Mouse (Mus musculus) cerebellum, adult (tissue): ENCODE measurements at regions not wholly inside any gene's neighbourhood (a gene's known extent, or its start where the extent isn't known, plus 50 kb on each side); places are given as distances from the start of the nearest gene placed in this dataset.

ENCODE experiments used
- ATAC-seq: cut with Nextera tagmentation; 2 replicates; pipeline ENCODE4 v1.9.2; 2017; ENCODE audit warnings: mild to moderate bottlenecking, moderate library complexity, mixed read lengths; ENCODE audit not compliant: insufficient number of reproducible peaks, low FRiP score, low TSS enrichment

GRCm38 (mm10) chr7:84800966-84801365 is 52.4 kb upstream of the Olfr291 start:
- ATAC-seq: no peak

GRCm38 (mm10) chr7:84794655-84795054 is 58.7 kb upstream of the Olfr291 start:
- no peak for ATAC-seq

DNA sequence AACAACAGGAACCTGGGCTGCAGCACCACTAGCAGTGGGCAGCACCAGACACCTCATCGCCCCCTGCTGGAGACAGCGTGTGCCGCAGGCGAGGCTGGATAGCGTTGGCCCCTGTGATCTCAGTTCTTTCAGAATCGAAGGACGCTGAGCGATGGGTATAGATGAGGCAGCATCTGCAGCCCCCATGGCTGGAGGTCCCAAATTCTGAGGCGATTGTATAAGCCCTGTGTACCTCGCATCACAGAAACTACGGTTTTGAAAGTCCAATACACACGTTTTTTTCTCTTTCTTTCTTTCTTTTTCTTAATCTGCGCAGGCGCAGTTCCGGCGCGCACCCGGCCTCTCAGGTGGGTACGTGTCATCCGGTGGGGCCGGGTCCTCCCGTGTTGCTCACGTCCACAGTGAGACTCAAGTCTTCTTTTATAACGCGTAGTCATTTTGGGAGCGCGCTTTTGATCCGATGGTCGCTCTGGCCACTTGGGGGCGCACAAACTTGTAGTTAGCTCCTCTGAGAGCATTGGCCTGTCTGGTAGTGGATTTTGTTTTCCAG is 74.0 kb upstream of the Olfr291 start:
- peak; percentile 96 for ATAC-seq

- no peak for ATAC-seq
These were observed 75.7 kb upstream of the Olfr291 start for GRCm38 (mm10) chr7:84777696-84778095.

GRCm38 (mm10) chr7:84756261-84756660 is 66.5 kb upstream of the Zfand6 start:
- ATAC-seq: no peak

DNA sequence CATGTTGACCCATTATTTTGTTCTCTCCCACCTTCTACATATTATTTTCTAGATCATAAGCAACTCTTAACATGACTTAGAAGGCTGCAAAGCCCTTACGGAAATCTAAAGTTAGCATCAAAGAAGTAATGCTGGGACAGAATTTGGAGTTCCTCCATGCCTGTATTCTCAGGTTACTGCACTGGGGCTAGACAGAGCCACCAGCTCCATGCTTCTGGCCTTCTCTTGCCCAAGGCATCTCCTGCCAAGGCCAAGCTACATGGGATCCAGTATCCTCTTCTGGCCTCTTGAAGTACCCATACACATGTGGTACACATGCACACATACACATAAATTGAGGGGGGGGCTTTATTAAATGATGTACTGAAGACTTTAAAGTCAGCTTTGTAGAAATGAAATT is 63.6 kb upstream of the Zfand6 start:
- ATAC-seq: no peak

- ATAC-seq: peak; percentile 94
These were observed 59.9 kb upstream of the Zfand6 start for GRCm38 (mm10) chr7:84749434-84750301.

GRCm38 (mm10) chr7:84747847-84748246 is 58.1 kb upstream of the Zfand6 start:
- no peak for ATAC-seq

DNA sequence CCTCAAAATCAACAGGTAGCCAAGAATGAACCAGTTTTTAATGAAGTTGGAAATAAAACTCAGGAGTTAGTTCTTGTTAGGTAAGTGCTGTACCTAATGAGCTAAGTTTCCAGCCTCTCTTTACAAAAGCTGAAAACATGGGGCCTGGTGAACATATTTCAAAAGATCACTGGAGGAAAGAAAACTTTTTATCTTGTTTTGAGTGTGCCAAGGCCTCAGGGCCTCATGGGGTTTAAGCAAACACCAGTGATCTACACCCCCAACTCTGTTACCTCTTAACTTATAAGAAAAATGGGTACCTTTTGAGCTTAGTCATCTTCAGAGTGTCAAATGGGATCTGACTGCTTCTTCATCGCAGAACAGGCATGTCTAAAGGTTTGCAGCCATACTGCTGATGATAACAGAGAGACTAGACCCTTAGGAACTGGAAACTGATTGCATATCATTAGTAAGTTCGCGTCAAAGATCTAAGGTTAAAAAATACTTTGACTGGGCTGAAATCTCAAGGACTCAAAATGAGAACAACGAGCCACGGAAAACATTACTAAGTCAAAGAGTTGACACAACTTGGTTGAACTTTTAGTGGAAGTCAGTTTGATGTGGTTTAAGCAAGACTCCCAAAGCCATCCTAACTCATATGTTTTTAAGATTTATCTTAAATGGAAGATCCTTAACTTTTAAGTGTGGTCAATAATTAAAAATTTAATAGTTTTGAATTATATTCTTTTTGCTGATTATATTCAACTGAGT is 54.7 kb upstream of the Zfand6 start:
- ATAC-seq: no peak

GRCm38 (mm10) chr7:84739965-84740390 is 50.2 kb upstream of the Zfand6 start:
- ATAC-seq: no peak
